Mouse (Mus musculus) CD4-positive, CD25-positive, alpha-beta regulatory T cell, adult 4 months (primary cell): ENCODE measurements around the gene Cfap298. TPM values are rescaled to one million over a fixed set of nuclear protein-coding genes. Genes with fewer than 3 reads are reported as not detected.

Experiments used
- ATAC-seq: one replicate; pipeline ENCODE4 v1.8.0; 2017
- polyA plus RNA-seq, 2 experiments: library from polyadenylated mRNA; unstranded; fragments of 100-300 nt; shearing (Covaris generic); gene quantifications; one replicate each; pipeline ENCODE4 v1.2.1; 2017

The Cfap298 gene
- polyA plus RNA-seq, 2 experiments from 2014 or later, result 20.2 to 22.6 TPM

DNA sequence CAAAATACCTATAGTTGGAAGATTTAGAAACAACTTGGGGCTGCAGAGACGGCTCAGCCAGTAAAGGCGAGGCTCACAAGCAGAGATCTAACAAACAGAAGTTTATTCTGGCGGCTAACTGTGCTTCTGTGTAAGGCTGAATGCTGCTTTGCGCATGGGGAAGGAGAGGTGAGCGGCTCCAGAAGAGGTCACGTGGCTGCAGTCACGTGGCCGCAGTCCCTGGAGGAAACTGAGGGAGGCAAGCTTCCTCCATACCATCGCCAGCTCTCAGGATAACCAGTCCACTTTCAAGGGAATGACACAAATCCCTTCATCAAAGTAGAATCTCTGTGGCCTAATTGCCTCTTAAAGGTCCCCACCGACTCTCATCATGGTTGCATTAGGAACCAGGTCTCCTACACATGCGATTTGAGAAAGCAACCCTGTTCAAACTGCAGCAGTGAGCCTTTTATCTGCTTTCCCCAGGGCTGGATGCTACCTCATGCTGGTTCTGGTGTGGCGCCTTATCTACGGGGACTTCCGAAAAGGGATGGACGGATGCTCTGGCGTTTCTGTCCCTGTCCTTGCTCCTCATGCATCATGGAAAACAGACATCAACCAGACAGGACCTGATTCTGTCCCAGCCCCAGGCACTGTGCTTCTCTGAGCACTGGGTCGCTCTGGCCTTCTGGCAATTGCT lies 23.9 kb downstream of the Cfap298 start:
- ATAC-seq, result no peak

DNA sequence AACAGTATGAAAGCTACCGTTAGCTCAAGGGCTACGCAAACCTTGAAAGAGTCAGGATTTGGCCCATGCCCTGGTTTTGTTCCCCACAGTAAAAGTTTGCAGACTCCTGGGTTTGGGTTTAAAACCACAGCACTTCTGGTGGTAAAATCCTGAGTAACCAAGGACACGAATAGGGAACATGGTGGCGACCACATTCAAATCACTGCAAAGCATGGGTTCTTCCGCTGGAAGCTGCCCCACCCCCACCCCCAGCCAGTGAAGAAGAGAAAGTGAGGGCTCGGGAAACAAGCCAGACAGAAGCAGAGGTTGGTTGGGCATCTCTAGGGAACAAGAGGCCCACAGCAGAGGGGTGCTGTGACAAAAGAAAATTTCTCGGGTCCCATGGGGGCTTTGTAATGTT lies 27.7 kb downstream of the Cfap298 start:
- no peak for ATAC-seq

- no peak for ATAC-seq
Observed at GRCm38 (mm10) chr16:90903300-90903699, 31.6 kb downstream of the Cfap298 start.

GRCm38 (mm10) chr16:90901364-90901763 lies 33.5 kb downstream of the Cfap298 start:
- ATAC-seq, result no peak

DNA sequence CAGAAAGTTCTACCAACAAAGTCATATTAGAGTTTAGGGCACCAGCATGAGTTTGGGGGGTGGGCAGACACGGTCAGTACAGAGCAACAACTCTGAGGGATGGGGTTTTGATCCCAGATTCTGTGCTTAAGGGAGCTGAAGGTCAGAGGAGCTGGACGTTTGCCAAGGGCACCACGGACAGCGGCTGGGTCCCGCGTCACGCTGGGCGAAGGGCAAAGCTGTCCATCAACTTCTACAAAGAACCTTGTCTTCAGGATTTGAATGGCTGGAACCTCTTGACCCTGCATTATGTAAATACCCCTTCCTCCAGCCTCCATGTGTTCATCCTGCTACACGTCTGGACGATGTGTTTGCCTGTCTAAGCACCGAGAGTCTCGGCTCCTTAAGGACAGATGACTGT lies 35.4 kb downstream of the Cfap298 start:
- ATAC-seq, result no peak

DNA sequence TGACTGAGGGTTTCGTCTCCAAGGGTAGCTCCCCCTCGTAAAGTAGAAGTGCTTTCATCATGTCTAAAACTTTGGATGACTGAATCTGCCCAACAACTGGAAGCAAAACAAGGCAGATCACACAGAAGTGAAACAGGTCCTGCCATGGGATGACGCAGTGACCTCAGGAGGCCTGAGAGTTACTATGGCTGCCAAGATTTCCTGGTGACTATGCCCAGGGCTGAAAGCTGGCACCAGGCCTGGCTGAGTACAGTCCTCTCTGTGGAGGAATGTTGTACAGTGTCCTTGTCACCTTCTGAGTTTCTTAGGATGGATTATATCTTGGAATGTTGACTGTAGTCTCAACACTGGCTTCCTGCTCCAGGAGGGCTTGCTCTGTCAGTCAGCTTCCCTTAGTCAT lies 37.3 kb downstream of the Cfap298 start:
- no peak for ATAC-seq

- ATAC-seq, result peak; percentile 39
Observed at GRCm38 (mm10) chr16:90893792-90894191, 41.1 kb downstream of the Cfap298 start.

- ATAC-seq, result no peak
Observed at GRCm38 (mm10) chr16:90893019-90893418, 41.9 kb downstream of the Cfap298 start.

DNA sequence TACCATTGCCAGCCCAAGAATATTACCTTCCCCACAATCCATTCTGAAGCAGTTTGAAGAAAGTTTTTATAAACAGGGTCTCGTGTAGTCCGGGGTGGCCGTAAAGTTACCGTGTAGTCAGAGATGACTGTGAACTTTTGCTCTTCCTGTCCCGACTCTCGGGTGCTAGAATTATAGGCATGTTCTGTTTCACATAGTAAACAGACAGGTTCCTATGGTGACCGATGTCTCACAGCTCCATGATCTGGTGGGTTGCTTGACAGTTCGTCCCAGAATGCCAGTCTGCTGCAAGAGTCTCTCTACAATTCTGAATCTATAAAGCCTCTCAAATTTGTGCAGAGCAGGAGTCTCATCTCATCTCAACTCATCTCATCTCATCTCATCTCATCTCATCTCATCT lies 42.8 kb downstream of the Cfap298 start:
- ATAC-seq, result peak; percentile 39

GRCm38 (mm10) chr16:90891601-90892000 lies 43.3 kb downstream of the Cfap298 start:
- no peak for ATAC-seq

DNA sequence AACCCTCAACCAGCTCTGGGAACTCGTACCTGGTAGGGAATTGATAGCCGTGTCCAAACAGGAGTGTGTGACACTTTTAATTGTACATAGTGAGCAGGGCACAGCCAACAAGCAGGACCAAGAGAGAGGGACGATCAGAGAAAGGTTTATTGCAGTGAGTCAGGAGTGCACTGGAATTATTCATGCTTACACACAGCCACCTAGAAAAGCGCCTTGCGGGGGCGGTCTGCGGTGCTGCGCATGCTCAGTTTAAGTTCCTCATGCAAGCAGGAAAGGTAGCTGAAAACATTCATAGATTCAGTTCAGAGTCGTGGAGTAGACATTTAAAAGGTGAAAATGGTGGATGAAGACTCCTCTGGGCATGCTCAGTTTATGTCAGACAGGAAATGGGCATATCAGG lies 44.2 kb downstream of the Cfap298 start:
- ATAC-seq, result no peak

DNA sequence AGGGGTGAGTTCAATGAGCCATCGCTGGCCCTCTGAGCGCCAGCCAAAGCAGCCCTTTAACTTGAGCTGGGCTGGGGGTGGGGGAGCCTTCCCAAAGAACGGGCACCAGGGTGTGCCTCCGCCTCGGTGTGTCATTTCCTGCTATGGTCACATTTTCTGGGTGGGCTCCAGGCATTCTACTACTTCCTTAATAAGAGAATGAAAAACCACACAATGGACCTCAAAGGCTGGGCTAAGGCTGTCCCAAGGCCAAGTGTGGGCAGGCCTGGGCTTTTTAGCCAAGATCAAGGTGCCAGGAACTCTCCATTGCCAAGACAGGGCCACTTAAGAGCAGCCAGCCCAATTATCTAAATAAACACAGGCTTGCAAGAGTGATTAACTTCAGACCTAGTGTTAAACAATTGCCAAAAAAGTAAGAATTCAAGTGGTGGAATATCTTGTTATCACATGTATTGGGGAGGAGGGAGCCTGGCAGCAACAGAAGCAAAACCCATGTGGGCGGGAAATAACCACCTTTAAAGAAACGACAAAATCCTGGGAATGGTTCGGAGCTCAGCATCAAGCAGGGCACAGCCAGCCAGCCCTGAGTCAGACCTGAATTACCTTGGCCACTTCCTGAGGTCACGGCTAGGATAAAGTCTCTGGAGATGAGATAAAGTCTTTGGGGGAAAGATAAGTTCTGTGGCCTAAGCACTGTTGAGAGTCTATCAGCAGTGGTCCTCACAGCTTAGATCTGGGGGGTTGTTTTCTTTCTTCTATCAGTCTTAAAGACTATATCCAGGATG lies 48.9 kb downstream of the Cfap298 start:
- ATAC-seq, result no peak

- no peak for ATAC-seq
Observed at GRCm38 (mm10) chr16:90885351-90885750, 49.6 kb downstream of the Cfap298 start.

DNA sequence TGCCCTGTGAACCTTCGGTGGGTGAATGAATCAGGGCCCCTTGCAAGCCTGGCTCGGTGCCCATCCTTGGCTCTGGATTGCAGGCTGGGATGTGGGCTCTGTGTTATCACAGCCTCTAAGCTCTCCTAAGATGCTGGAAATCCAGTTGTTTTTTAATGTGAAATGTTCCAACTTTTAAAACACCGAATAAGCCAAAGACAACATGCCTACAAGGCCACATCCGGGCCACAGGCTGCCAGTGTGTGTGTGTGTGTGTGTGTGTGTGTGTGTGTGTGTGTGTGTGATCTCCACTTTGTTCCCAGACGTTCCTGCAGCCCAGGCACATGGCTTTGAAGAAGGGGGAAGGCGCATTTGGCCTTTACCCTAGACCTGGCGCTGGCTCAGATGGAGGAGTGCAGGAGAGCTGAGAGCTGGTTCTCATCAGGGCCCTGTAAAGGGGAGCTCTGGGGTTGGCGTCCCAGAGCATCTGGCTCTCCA lies 52.4 kb downstream of the Cfap298 start:
- ATAC-seq, result no peak

DNA sequence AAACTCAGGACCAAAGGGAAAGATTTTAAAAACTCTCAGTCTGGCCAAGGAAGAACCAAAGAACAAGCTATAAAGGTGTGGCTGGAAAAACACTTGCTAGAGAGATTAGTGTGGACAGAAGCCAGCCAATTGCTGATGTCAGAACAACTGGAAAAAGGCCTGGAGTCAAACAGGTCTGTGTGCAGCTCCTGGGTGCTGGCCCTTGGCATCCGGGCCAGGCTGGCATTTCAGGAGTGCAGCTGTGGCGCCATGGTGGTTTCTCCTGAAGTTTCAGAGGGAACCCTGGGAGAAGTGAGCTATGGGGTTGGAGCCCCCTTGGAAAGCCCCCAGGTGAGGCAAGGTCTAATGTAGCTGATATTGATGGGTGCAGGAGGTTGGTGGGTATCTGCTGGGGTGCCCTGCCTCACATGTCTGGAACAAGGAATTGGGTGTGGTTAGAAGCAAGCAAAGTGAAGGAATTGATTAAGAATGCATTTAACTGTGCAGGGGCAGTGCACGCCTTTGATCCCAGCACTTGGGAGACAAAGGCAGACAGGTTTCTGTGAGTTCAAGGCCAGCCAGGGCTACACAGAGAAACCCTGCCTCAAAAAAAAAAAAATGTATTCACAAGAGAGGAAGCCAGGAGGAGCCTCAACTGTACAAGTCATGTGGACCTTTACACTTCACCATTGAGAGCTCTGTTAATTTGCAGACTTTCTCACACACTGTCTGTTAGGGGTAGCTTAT lies 56.6 kb downstream of the Cfap298 start:
- ATAC-seq, result no peak

Other genes with a start within 250 kb of the Cfap298 start
- 10 to 100 TPM; 42.7 to 46.5 TPM for gene Mis18a, start 207.7 kb downstream of the Cfap298 start, polyA plus RNA-seq
- not detected for gene Mrap, start 196.9 kb downstream of the Cfap298 start, polyA plus RNA-seq
- gene Urb1, start 124.7 kb downstream of the Cfap298 start, polyA plus RNA-seq, result 1 to 10 TPM; 3.5 to 4.2 TPM
- gene Eva1c, start 108.4 kb downstream of the Cfap298 start, polyA plus RNA-seq, result not detected
- 10 to 100 TPM; 30.6 to 40.9 TPM for gene Synj1, start 76.2 kb upstream of the Cfap298 start, polyA plus RNA-seq
- gene Paxbp1, start 109.4 kb upstream of the Cfap298 start, polyA plus RNA-seq, result 100 to 1,000 TPM; 121 to 128 TPM
- gene 4932438H23Rik, start 160.0 kb upstream of the Cfap298 start, polyA plus RNA-seq, result 1 to 10 TPM; 1.5 to 2.0 TPM